Mouse (Mus musculus) kidney, adult 2 months (tissue): ENCODE results near the gene Rras2.

Source experiments
- CTCF ChIP-seq: fragments of 200-500 bp; conservative IDR thresholded peaks from 2 replicates; pipeline ENCODE4 v1.5.1; 2011; ENCODE audit warnings: low read depth, mild to moderate bottlenecking, control low read depth, low read length, moderate library complexity, mixed read lengths; ENCODE audit not compliant: insufficient read depth, insufficient read length
- POLR2A ChIP-seq: fragments of 200-500 bp; IDR thresholded peaks from one replicate; pipeline ENCODE4 v1.6.1; 2011; ENCODE audit warnings: low read depth, low read length, control low read depth

GRCm38 (mm10) chr7:114161101-114161500 is 43.5 kb upstream of the Rras2 start:
- TF ChIP-seq CTCF, result no peak
- no peak for TF ChIP-seq POLR2A
